Mouse (Mus musculus) embryonic facial prominence, embryonic 12.5 days (tissue): ENCODE measurements around the gene C530008M17Rik. TPM values are rescaled to one million over a fixed set of nuclear protein-coding genes. Genes with fewer than 3 reads are reported as not detected.
A peak's percentile ranks its signal among the peaks of the same experiment; 100 is the strongest.

ENCODE experiments used
- ATAC-seq: fragments of 200-750 bp; cut with Nextera tagmentation; 2 replicates; pipeline ENCODE4 v1.8.0; 2017; ENCODE audit not compliant: insufficient number of reproducible peaks, insufficient read depth, low FRiP score, low TSS enrichment
- H3K27ac ChIP-seq: fragments of 300-500 bp; sonication (generic); 2 replicates; pipeline ENCODE4 v1.5.1; 2016; ENCODE audit warnings: mild to moderate bottlenecking
- H3K27me3 ChIP-seq: fragments of 300-500 bp; sonication (generic); 2 replicates; pipeline ENCODE4 v1.6.1; 2016; ENCODE audit warnings: mild to moderate bottlenecking, moderate library complexity
- H3K36me3 ChIP-seq: fragments of 300-500 bp; sonication (generic); 2 replicates; pipeline ENCODE4 v1.6.1; 2016; ENCODE audit warnings: mild to moderate bottlenecking
- H3K4me1 ChIP-seq: fragments of 300-500 bp; sonication (generic); 2 replicates; pipeline ENCODE4 v1.6.1; 2016
- H3K4me2 ChIP-seq: fragments of 300-500 bp; sonication (generic); replicated peaks from 2 replicates; pipeline ENCODE4 v1.6.1; 2016; ENCODE audit warnings: mild to moderate bottlenecking, moderate library complexity
- H3K4me3 ChIP-seq: fragments of 300-500 bp; sonication (generic); 2 replicates; pipeline ENCODE4 v1.5.1; 2016; ENCODE audit warnings: mild to moderate bottlenecking
- H3K9ac ChIP-seq: fragments of 300-500 bp; sonication (generic); 2 replicates; pipeline ENCODE4 v1.6.1; 2016; ENCODE audit warnings: mild to moderate bottlenecking, moderate library complexity
- H3K9me3 ChIP-seq: fragments of 300-500 bp; sonication (generic); 2 replicates; pipeline ENCODE4 v1.6.1; 2016; ENCODE audit warnings: mild to moderate bottlenecking, moderate library complexity
- WGBS: fragments of 180-500 bp; shearing (Covaris S2); methylation state at CpG from one replicate; pipeline ENCODE4 v1.1.7; 2016; 5-methylcytosine and 5-hydroxymethylcytosine counted together
- polyA plus RNA-seq: library from polyadenylated mRNA; unstranded; fragments of >200 nt; fragmentation: Nextera tagmentation; extraction: Ambion mirVana; gene quantifications from 2 replicates; pipeline ENCODE4 v1.2.1, GENCODE M21; 2016

C530008M17Rik gene
- polyA plus RNA-seq, result 28.0 and 32.0 TPM in 2 replicates

GRCm38 (mm10) chr5:76656212-76656611 is at the start of gene C530008M17Rik:
Gene C530008M17Rik, plus strand, starts transcription at chr5:76656512.
- peak within 1 kb of the TSS; percentile 80 for H3K4me2 ChIP-seq
- H3K9ac ChIP-seq, result peak within 1 kb of the TSS; percentile 85
- H3K4me1 ChIP-seq, result 0 out of 2 replicates have a peak, but pooled peaks cover 2% of the 10 kb centered on the region
- H3K36me3 ChIP-seq, result no peaks in the 10 kb centered on the region
- peak within 1 kb of the TSS; percentile 69 for H3K4me3 ChIP-seq
- no peaks in the 10 kb centered on the region for H3K27me3 ChIP-seq
- H3K27ac ChIP-seq, result 0 out of 2 replicates have a peak within 1 kb of the TSS, but pooled peaks have one; percentile 83
- WGBS, result 92% methylated on average over 2 of the region's 2 CpGs
- no peaks in the 10 kb centered on the region for H3K9me3 ChIP-seq
- ATAC-seq, result no peak

- peaks cover 67% of the 10 kb centered on the region for H3K36me3 ChIP-seq
- no peak for ATAC-seq
- no peaks in the 10 kb centered on the region for H3K4me1 ChIP-seq
- no peak overlapping the region for H3K4me2 ChIP-seq
- H3K27me3 ChIP-seq, result no peaks in the 10 kb centered on the region
- no peak overlapping the region for H3K27ac ChIP-seq
- H3K9ac ChIP-seq, result no peak overlapping the region
- WGBS, result 91% methylated on average over 8 of the region's 8 CpGs
- no peaks in the 10 kb centered on the region for H3K9me3 ChIP-seq
- H3K4me3 ChIP-seq, result no peak overlapping the region
Measured at GRCm38 (mm10) chr5:76609702-76610370, 46.5 kb upstream of the C530008M17Rik start.

- no peak overlapping the region for H3K4me3 ChIP-seq
- no peaks in the 10 kb centered on the region for H3K4me1 ChIP-seq
- H3K9me3 ChIP-seq, result no peaks in the 10 kb centered on the region
- WGBS, result 77% methylated on average over 6 of the region's 6 CpGs
- no peaks in the 10 kb centered on the region for H3K27me3 ChIP-seq
- ATAC-seq, result no peak
- H3K4me2 ChIP-seq, result no peak overlapping the region
- peaks cover 70% of the 10 kb centered on the region for H3K36me3 ChIP-seq
- no peak overlapping the region for H3K9ac ChIP-seq
- no peak overlapping the region for H3K27ac ChIP-seq
Measured at GRCm38 (mm10) chr5:76612867-76613499, 43.3 kb upstream of the C530008M17Rik start.

- no peak overlapping the region for H3K4me2 ChIP-seq
- no peak for ATAC-seq
- no peak overlapping the region for H3K9ac ChIP-seq
- no peaks in the 10 kb centered on the region for H3K4me1 ChIP-seq
- H3K27ac ChIP-seq, result no peak overlapping the region
- WGBS, result 97% methylated on average over 8 of the region's 8 CpGs
- no peak overlapping the region for H3K4me3 ChIP-seq
- H3K9me3 ChIP-seq, result no peaks in the 10 kb centered on the region
- H3K36me3 ChIP-seq, result peaks cover 79% of the 10 kb centered on the region
- H3K27me3 ChIP-seq, result no peaks in the 10 kb centered on the region
Measured at GRCm38 (mm10) chr5:76615276-76615675, 41.0 kb upstream of the C530008M17Rik start.

GRCm38 (mm10) chr5:76616196-76616747 is 40.0 kb upstream of the C530008M17Rik start:
- 80% methylated on average over 2 of the region's 2 CpGs for WGBS
- no peak overlapping the region for H3K9ac ChIP-seq
- peaks cover 74% of the 10 kb centered on the region for H3K36me3 ChIP-seq
- H3K4me2 ChIP-seq, result no peak overlapping the region
- H3K4me1 ChIP-seq, result no peaks in the 10 kb centered on the region
- H3K4me3 ChIP-seq, result no peak overlapping the region
- ATAC-seq, result no peak
- no peaks in the 10 kb centered on the region for H3K27me3 ChIP-seq
- no peak overlapping the region for H3K27ac ChIP-seq
- H3K9me3 ChIP-seq, result no peaks in the 10 kb centered on the region

GRCm38 (mm10) chr5:76618750-76619149 is 37.6 kb upstream of the C530008M17Rik start:
- H3K9ac ChIP-seq, result no peak overlapping the region
- H3K4me3 ChIP-seq, result no peak overlapping the region
- no peak for ATAC-seq
- H3K4me1 ChIP-seq, result no peaks in the 10 kb centered on the region
- H3K9me3 ChIP-seq, result no peaks in the 10 kb centered on the region
- H3K4me2 ChIP-seq, result no peak overlapping the region
- no peak overlapping the region for H3K27ac ChIP-seq
- H3K27me3 ChIP-seq, result no peaks in the 10 kb centered on the region
- peaks cover 77% of the 10 kb centered on the region for H3K36me3 ChIP-seq
- 87% methylated on average over 7 of the region's 7 CpGs for WGBS

- Histone ChIP-seq H3K9ac (no peak overlapping the region), H3K27me3 (no peaks in the 10 kb centered on the region), H3K36me3 (peaks cover 50% of the 10 kb centered on the region), H3K4me1 (no peaks in the 10 kb centered on the region), H3K27ac (no peak overlapping the region), H3K9me3 (no peaks in the 10 kb centered on the region), H3K4me2 (no peak overlapping the region), H3K4me3 (no peak overlapping the region)
- WGBS, result 95% methylated on average over 9 of the region's 9 CpGs
- no peak for ATAC-seq
Measured at GRCm38 (mm10) chr5:76623759-76624158, 32.6 kb upstream of the C530008M17Rik start.

- no peak overlapping the region for H3K27ac ChIP-seq
- no peak for ATAC-seq
- H3K27me3 ChIP-seq, result no peaks in the 10 kb centered on the region
- WGBS, result 87% methylated on average over 1 of the region's 1 CpGs
- no peak overlapping the region for H3K9ac ChIP-seq
- no peaks in the 10 kb centered on the region for H3K4me1 ChIP-seq
- H3K36me3 ChIP-seq, result peaks cover 28% of the 10 kb centered on the region
- H3K4me2 ChIP-seq, result no peak overlapping the region
- H3K9me3 ChIP-seq, result no peaks in the 10 kb centered on the region
- H3K4me3 ChIP-seq, result no peak overlapping the region
Measured at GRCm38 (mm10) chr5:76627770-76628169, 28.5 kb upstream of the C530008M17Rik start.

- no peaks in the 10 kb centered on the region for H3K4me1 ChIP-seq
- no peaks in the 10 kb centered on the region for H3K9me3 ChIP-seq
- no peaks in the 10 kb centered on the region for H3K27me3 ChIP-seq
- no peak overlapping the region for H3K27ac ChIP-seq
- 58% methylated on average over 10 of the region's 10 CpGs for WGBS
- no peak overlapping the region for H3K4me3 ChIP-seq
- H3K36me3 ChIP-seq, result peaks cover 46% of the 10 kb centered on the region
- ATAC-seq, result no peak
- H3K4me2 ChIP-seq, result no peak overlapping the region
- no peak overlapping the region for H3K9ac ChIP-seq
Measured at GRCm38 (mm10) chr5:76634012-76634411, 22.3 kb upstream of the C530008M17Rik start.

GRCm38 (mm10) chr5:76635592-76635991 is 20.7 kb upstream of the C530008M17Rik start:
- Histone ChIP-seq H3K36me3 (peaks cover 60% of the 10 kb centered on the region), H3K9me3 (no peaks in the 10 kb centered on the region), H3K27ac (no peak overlapping the region), H3K4me1 (no peaks in the 10 kb centered on the region), H3K9ac (no peak overlapping the region), H3K4me3 (no peak overlapping the region), H3K4me2 (no peak overlapping the region), H3K27me3 (no peaks in the 10 kb centered on the region)
- WGBS, result 83% methylated on average over 2 of the region's 2 CpGs
- no peak for ATAC-seq

GRCm38 (mm10) chr5:76642076-76642475 is 14.2 kb upstream of the C530008M17Rik start:
- 91% methylated on average over 4 of the region's 4 CpGs for WGBS
- no peak overlapping the region for H3K9ac ChIP-seq
- H3K36me3 ChIP-seq, result peaks cover 64% of the 10 kb centered on the region
- no peak overlapping the region for H3K4me3 ChIP-seq
- ATAC-seq, result no peak
- no peak overlapping the region for H3K27ac ChIP-seq
- no peaks in the 10 kb centered on the region for H3K9me3 ChIP-seq
- no peaks in the 10 kb centered on the region for H3K4me1 ChIP-seq
- no peak overlapping the region for H3K4me2 ChIP-seq
- H3K27me3 ChIP-seq, result no peaks in the 10 kb centered on the region

GRCm38 (mm10) chr5:76644234-76644633 is 12.1 kb upstream of the C530008M17Rik start:
- Histone ChIP-seq H3K9me3 (no peaks in the 10 kb centered on the region), H3K4me2 (no peak overlapping the region), H3K4me3 (no peak overlapping the region), H3K36me3 (peaks cover 48% of the 10 kb centered on the region), H3K27me3 (no peaks in the 10 kb centered on the region), H3K4me1 (no peaks in the 10 kb centered on the region), H3K27ac (no peak overlapping the region), H3K9ac (no peak overlapping the region)
- 92% methylated on average over 7 of the region's 7 CpGs for WGBS
- no peak for ATAC-seq
